Mouse (Mus musculus) heart, embryonic 13.5 days (tissue): ENCODE data around the gene Rplp2. TPM values are rescaled to one million over a fixed set of nuclear protein-coding genes. Genes with fewer than 3 reads are reported as not detected.

Experiments
- ATAC-seq: fragments of 200-750 bp; cut with Nextera tagmentation; 2 replicates; pipeline ENCODE4 v1.8.0; 2017; ENCODE audit warnings: moderate TSS enrichment; ENCODE audit not compliant: insufficient number of reproducible peaks, low FRiP score, low TSS enrichment; ENCODE audit errors: extremely low read depth
- H3K27ac ChIP-seq: fragments of 300-500 bp; sonication (generic); replicated peaks from 2 replicates; pipeline ENCODE4 v1.5.1; 2015; ENCODE audit warnings: moderate library complexity, mild to moderate bottlenecking, inconsistent platforms
- H3K27me3 ChIP-seq: fragments of 300-500 bp; sonication (generic); replicated peaks from 2 replicates; pipeline ENCODE4 v1.6.1; 2015; ENCODE audit warnings: mild to moderate bottlenecking, inconsistent platforms
- H3K36me3 ChIP-seq: fragments of 300-500 bp; sonication (generic); 2 replicates; pipeline ENCODE4 v1.6.1; 2015; ENCODE audit warnings: mild to moderate bottlenecking, inconsistent platforms
- H3K4me1 ChIP-seq: fragments of 300-500 bp; sonication (generic); 2 replicates; pipeline ENCODE4 v1.6.1; 2015; ENCODE audit warnings: inconsistent platforms
- H3K4me2 ChIP-seq: fragments of 300-500 bp; sonication (generic); 2 replicates; pipeline ENCODE4 v1.6.1; 2015; ENCODE audit warnings: inconsistent platforms, mild to moderate bottlenecking, moderate library complexity
- H3K4me3 ChIP-seq: fragments of 300-500 bp; sonication (generic); 2 replicates; pipeline ENCODE4 v1.5.1; 2015; ENCODE audit warnings: moderate library complexity, mild to moderate bottlenecking, inconsistent platforms
- H3K9ac ChIP-seq: fragments of 300-500 bp; sonication (generic); 2 replicates; pipeline ENCODE4 v1.6.1; 2015; ENCODE audit warnings: inconsistent platforms, mild to moderate bottlenecking, moderate library complexity
- H3K9me3 ChIP-seq: fragments of 300-500 bp; sonication (generic); 2 replicates; pipeline ENCODE4 v1.6.1; 2016; ENCODE audit warnings: inconsistent platforms
- WGBS: fragments of 180-500 bp; shearing (Covaris S2); methylation state at CpG from one replicate; pipeline ENCODE4 v1.1.7; 2015; ENCODE audit warnings: mixed read lengths; 5-methylcytosine and 5-hydroxymethylcytosine counted together
- polyA plus RNA-seq: library from polyadenylated mRNA; unstranded; fragments of >200 nt; fragmentation: Nextera tagmentation; extraction: Ambion mirVana; gene quantifications from 2 replicates; pipeline ENCODE4 v1.2.1, GENCODE M21; 2015

Gene Rplp2
- polyA plus RNA-seq, 1 experiment from 2014 or later = 874 TPM

DNA sequence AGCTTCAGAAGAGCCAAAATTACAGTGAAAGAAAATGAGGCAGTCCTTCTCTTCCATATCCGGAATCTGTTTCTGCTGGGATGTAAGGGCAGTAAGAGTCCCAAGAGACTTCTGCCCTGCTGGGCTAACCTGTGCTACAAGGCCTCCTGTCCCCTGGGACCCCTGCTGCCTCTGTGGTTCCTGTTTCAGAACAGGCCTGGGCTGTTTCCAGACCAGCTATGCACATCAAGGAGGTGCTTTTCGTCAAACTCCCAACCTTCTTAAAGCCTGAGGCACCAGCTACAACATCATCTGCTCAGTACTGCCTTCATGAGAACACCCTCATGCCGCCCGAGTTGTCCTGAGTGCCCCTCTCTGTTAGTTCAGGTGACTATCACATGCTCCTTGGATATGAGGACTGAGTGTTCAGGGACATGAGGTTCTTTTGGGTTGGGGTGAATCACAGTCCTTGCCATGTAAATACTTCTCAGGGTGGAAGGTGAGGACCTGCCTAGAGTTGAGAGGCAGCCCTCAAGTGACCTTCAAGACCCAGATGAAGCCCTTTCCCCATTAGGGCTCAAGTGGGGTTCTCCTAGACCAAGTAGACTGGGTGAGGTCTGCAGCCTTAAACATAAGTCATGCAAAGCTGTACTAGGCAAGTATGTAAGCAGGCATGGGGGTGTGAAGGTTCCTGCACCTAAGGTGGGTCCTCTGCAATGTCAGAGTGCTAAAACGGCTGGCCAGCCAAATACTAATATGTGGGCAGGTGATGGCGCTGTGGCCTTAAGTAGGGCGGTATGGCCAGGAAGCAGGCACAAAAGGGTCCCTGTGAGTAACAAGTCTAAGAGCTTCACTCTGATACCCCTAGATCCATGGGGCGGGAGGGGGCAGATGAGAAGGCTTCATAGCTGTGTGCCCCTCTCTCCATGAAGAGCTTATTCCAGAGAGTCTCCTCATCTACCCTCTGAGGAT, 29.2 kb upstream of the Rplp2 start:
- Histone ChIP-seq H3K9me3 (no peaks in the 10 kb centered on the region), H3K36me3 (no peaks in the 10 kb centered on the region), H3K9ac (no peak overlapping the region), H3K4me3 (no peak overlapping the region), H3K4me1 (peaks cover 11% of the 10 kb centered on the region), H3K4me2 (no peak overlapping the region), H3K27me3 (no peaks in the 10 kb centered on the region), H3K27ac (no peak overlapping the region)
- ATAC-seq = no peak
- 61% methylated on average over 8 of the region's 8 CpGs for WGBS

GRCm38 (mm10) chr7:141418970-141419369, 28.2 kb upstream of the Rplp2 start:
- 65% methylated on average over 7 of the region's 7 CpGs for WGBS
- H3K27me3 ChIP-seq = no peaks in the 10 kb centered on the region
- H3K36me3 ChIP-seq = no peaks in the 10 kb centered on the region
- no peak overlapping the region for H3K9ac ChIP-seq
- H3K27ac ChIP-seq = no peak overlapping the region
- H3K4me1 ChIP-seq = peaks cover 6% of the 10 kb centered on the region
- H3K9me3 ChIP-seq = no peaks in the 10 kb centered on the region
- no peak for ATAC-seq
- no peak overlapping the region for H3K4me3 ChIP-seq
- H3K4me2 ChIP-seq = no peak overlapping the region

GRCm38 (mm10) chr7:141420030-141420702, 27.0 kb upstream of the Rplp2 start:
- H3K9ac ChIP-seq = no peak overlapping the region
- H3K4me1 ChIP-seq = no peaks in the 10 kb centered on the region
- no peaks in the 10 kb centered on the region for H3K27me3 ChIP-seq
- no peaks in the 10 kb centered on the region for H3K36me3 ChIP-seq
- 68% methylated on average over 9 of the region's 9 CpGs for WGBS
- no peak for ATAC-seq
- H3K9me3 ChIP-seq = no peaks in the 10 kb centered on the region
- H3K4me2 ChIP-seq = no peak overlapping the region
- no peak overlapping the region for H3K27ac ChIP-seq
- H3K4me3 ChIP-seq = no peak overlapping the region

DNA sequence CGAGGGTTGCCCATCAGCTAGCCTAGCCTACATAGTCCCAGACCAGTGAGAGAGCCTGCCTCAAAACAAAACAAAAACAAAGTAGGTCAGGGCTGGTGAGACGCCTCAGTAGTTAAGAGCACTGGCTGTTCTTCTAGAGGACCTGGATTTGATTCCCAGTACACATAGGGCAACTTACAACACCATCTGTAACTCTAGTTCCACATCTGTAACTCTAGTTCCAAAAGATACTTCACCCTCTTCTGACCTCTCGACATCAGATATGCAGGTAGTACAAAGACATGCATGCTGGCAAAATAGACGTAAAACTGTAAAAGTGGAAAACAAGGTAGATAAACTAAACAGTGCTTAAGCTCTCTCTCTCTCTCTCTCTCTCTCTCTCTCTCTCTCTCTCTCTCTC, 23.4 kb upstream of the Rplp2 start:
- Histone ChIP-seq H3K4me1 (peaks cover 9% of the 10 kb centered on the region), H3K4me3 (no peak overlapping the region), H3K9ac (no peak overlapping the region), H3K9me3 (no peaks in the 10 kb centered on the region), H3K36me3 (no peaks in the 10 kb centered on the region), H3K27me3 (0 out of 2 replicates have a peak, but pooled peaks cover 5% of the 10 kb centered on the region), H3K27ac (no peak overlapping the region), H3K4me2 (no peak overlapping the region)
- 56% methylated on average over 4 of the region's 4 CpGs for WGBS
- ATAC-seq = no peak

- Histone ChIP-seq H3K36me3 (peaks cover 20% of the 10 kb centered on the region), H3K27ac (no peak overlapping the region), H3K4me3 (no peak overlapping the region), H3K9ac (no peak overlapping the region), H3K4me2 (no peak overlapping the region), H3K4me1 (peaks cover 27% of the 10 kb centered on the region), H3K9me3 (no peaks in the 10 kb centered on the region), H3K27me3 (0 out of 2 replicates have a peak, but pooled peaks cover 5% of the 10 kb centered on the region)
- no peak for ATAC-seq
- WGBS = 72% methylated on average over 12 of the region's 12 CpGs
These were observed 20.0 kb upstream of the Rplp2 start for GRCm38 (mm10) chr7:141426948-141427730.

GRCm38 (mm10) chr7:141428701-141429100, 18.5 kb upstream of the Rplp2 start:
- 46% methylated on average over 5 of the region's 5 CpGs for WGBS
- H3K27me3 ChIP-seq = 0 out of 2 replicates have a peak, but pooled peaks cover 5% of the 10 kb centered on the region
- H3K9ac ChIP-seq = no peak overlapping the region
- no peak overlapping the region for H3K27ac ChIP-seq
- H3K4me3 ChIP-seq = peak overlapping the region; percentile 42
- H3K9me3 ChIP-seq = no peaks in the 10 kb centered on the region
- peak overlapping the region; percentile 63 for H3K4me2 ChIP-seq
- no peak for ATAC-seq
- H3K36me3 ChIP-seq = peaks cover 36% of the 10 kb centered on the region
- peaks cover 29% of the 10 kb centered on the region for H3K4me1 ChIP-seq

DNA sequence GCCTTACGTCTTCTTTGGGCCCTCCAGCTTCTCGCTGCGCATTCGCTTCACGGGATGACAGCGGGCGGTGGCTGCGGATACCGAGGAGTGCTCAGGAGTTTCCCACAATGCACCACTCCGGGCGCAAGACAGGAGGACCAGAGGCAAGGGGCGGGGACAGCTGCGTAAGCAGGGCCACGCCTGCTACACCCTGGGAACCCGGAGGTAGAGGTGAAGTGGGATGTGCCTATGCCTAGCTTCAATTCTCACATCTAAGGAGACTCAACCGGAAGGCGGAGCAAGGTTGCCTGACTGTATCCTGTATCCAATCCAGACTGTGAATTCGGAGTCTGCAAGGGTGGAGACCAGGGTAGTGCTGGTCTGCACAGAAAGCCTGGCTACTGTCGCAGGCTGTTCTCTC, 17.9 kb upstream of the Rplp2 start, which contains the start of gene Cend1:
Cend1 (minus strand) TSS at position 182 of the 400 bp plus-strand sequence.
- H3K4me1 ChIP-seq = peaks cover 35% of the 10 kb centered on the region
- peak within 1 kb of the TSS; percentile 42 for H3K4me3 ChIP-seq
- peaks cover 37% of the 10 kb centered on the region for H3K36me3 ChIP-seq
- 3% methylated on average over 19 of the region's 19 CpGs for WGBS
- ATAC-seq = no peak
- no peaks in the 10 kb centered on the region for H3K9me3 ChIP-seq
- peak within 1 kb of the TSS; percentile 12 for H3K9ac ChIP-seq
- peak within 1 kb of the TSS; percentile 63 for H3K4me2 ChIP-seq
- H3K27me3 ChIP-seq = 0 out of 2 replicates have a peak, but pooled peaks cover 5% of the 10 kb centered on the region
- H3K27ac ChIP-seq = peak within 1 kb of the TSS; percentile 44

DNA sequence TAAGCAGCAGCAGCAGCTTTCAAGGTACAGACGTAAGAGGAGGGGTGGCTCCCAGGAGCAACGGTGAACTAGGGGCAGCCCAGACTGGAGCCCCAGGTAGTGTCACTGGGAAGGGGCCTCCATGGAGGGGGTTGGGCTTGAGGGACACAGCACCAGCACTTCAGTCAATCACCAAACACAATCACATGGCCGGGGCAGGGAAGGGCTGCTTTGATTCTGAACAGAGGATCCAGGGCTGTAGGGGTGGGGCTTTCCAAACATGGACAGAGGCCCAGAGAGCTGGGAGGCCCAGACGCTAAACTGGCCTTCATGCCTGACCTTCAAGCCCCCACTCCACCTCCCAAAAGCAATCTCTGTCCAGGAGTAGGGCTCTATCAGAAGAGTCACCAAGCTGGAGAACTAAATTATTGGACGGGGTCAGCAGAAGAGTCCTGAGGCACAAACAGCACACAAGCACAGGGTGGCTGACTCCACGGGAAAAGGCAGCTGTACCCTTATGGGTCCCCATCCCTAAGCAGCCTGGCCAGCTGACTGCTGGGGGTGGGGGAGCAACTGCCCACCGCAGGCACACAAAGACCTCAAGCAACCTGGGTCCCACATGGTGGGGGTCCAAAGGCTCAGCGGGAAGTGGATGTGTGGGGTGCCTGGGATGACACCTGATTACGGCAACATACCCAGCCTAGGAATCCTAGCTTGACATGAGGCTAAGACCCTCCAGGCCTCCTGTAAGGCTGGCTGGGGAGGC, 17.2 kb upstream of the Rplp2 start:
- ATAC-seq = 0 out of 2 replicates have a peak, but pooled peaks have one; percentile 20
- peak overlapping the region; percentile 12; the same call in 1 of the 2 replicates for H3K9ac ChIP-seq

DNA sequence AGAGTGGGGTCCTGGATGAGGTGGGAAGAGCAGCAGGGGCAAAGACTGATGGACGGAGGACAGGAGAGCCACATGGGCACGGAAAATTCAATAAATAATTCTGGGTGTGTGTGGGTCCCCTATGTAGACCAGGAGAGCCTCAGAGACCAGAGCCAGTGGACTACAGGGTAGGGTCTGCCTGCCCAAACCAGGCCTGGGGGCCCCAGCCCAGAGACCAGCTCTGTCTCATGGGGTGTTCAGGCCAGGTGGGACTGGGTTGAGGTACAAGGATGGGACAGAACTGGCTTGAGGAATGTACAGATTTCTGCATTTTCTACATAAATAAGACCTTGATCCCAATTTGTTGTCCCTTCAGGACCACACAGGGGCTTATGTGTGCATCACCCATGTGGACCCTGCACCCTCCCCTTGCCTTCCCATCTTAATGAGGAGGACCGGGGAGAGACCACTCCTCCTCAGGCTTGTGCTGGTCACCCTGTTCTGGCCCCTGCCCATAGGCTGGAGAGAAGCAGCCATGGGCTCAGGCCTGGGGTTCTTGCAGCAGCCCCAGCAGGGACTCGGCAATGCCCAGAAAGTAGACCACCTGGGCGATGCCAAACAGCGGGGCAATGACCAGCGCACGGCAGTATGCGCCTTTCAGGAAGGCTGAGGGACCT, 16.5 kb upstream of the Rplp2 start:
- peak overlapping the region; percentile 12; the same call in 1 of the 2 replicates for H3K9ac ChIP-seq
- peaks cover 48% of the 10 kb centered on the region for H3K4me1 ChIP-seq
- no peaks in the 10 kb centered on the region for H3K9me3 ChIP-seq
- H3K4me3 ChIP-seq = no peak overlapping the region
- 0 out of 2 replicates have a peak, but pooled peaks cover 5% of the 10 kb centered on the region for H3K27me3 ChIP-seq
- H3K36me3 ChIP-seq = peaks cover 37% of the 10 kb centered on the region
- WGBS = 86% methylated on average over 9 of the region's 9 CpGs
- ATAC-seq = no peak
- H3K4me2 ChIP-seq = no peak overlapping the region
- H3K27ac ChIP-seq = peak overlapping the region; percentile 44

More for the DNA sequence above, 17.2 kb upstream of the Rplp2 start:
- Histone ChIP-seq H3K4me2 (peak overlapping the region; percentile 63), H3K4me3 (peak overlapping the region; percentile 42), H3K27ac (peak overlapping the region; percentile 44), H3K9me3 (no peaks in the 10 kb centered on the region), H3K27me3 (0 out of 2 replicates have a peak, but pooled peaks cover 5% of the 10 kb centered on the region), H3K36me3 (peaks cover 37% of the 10 kb centered on the region), H3K4me1 (peaks cover 42% of the 10 kb centered on the region)
- WGBS = 39% methylated on average over 9 of the region's 9 CpGs
